In genomic region chr12:54005546-54005945, GRCm38 (mm10) we compare ENCODE assay signal across 12 mouse cellular contexts.
"Had no signal": no experiment of that assay in that cellular context is flagged by ENCODE, and none has a peak within 500 bp of the region (broad histone marks: within the 10 kb centered on the region; RNA-seq: fewer than 3 reads in every experiment).

No protein-coding gene starts in this region.

- ATAC-seq: midbrain, embryonic 13.5 days had no signal

- H3K4me3 ChIP-seq: kidney, embryonic 15.5 days; limb, embryonic 12.5 days; midbrain, embryonic 13.5 days; neural tube, embryonic 15.5 days had no signal

- H3K36me3 ChIP-seq: kidney, embryonic 15.5 days; limb, embryonic 12.5 days; neural tube, embryonic 15.5 days had no signal

- H3K9ac ChIP-seq: kidney, embryonic 15.5 days; limb, embryonic 12.5 days; liver, embryonic 14.5 days; midbrain, embryonic 13.5 days; neural tube, embryonic 15.5 days had no signal

- H3K27me3 ChIP-seq: kidney, embryonic 15.5 days; limb, embryonic 12.5 days; midbrain, embryonic 13.5 days; neural tube, embryonic 15.5 days had no signal

- H3K4me2 ChIP-seq: kidney, embryonic 15.5 days; limb, embryonic 12.5 days; midbrain, embryonic 13.5 days; neural tube, embryonic 15.5 days had no signal

- DNase-seq: kidney, postnatal 14 days; liver; lung, adult 18-20 months; right cerebral cortex, postnatal 4 days; spleen, adult 18-20 months; thymus, adult 18-20 months; thymus, postnatal 14 days had no signal

- H3K9me3 ChIP-seq: kidney, embryonic 15.5 days; limb, embryonic 12.5 days; midbrain, embryonic 13.5 days; neural tube, embryonic 15.5 days had no signal

- H3K27ac ChIP-seq: kidney, embryonic 15.5 days; limb, embryonic 12.5 days; liver, embryonic 14.5 days; midbrain, embryonic 13.5 days; neural tube, embryonic 15.5 days had no signal
